Mouse (Mus musculus): ENCODE measurements around the gene Gpsm1.

Gpsm1 gene

GRCm38 (mm10) chr2:26315072-26315924 lies at the start of gene Gpsm1:
Gene Gpsm1 (plus strand): TSS chr2:26315515.
- DNase-seq (ENCODE audit: low spot score in 2 of 2) = peak in 1 of 2 experiments; percentile 45

GRCm38 (mm10) chr2:26266066-26266742 lies 49.1 kb upstream of the Gpsm1 start:
- no peak for DNase-seq (ENCODE audit: low spot score in 2 of 2)

GRCm38 (mm10) chr2:26268216-26268615 lies 47.1 kb upstream of the Gpsm1 start:
- DNase-seq (ENCODE audit: low spot score in 2 of 2) = no peak

- DNase-seq (ENCODE audit: low spot score in 2 of 2) = peak; percentile 35 to 51
Measured at GRCm38 (mm10) chr2:26273611-26274010, 41.7 kb upstream of the Gpsm1 start.

- DNase-seq (ENCODE audit: low spot score in 2 of 2) = no peak
Measured at GRCm38 (mm10) chr2:26279712-26280111, 35.6 kb upstream of the Gpsm1 start.

GRCm38 (mm10) chr2:26280594-26280993 lies 34.7 kb upstream of the Gpsm1 start:
- DNase-seq (ENCODE audit: low spot score in 2 of 2) = no peak

- DNase-seq (ENCODE audit: low spot score in 2 of 2) = no peak
Measured at GRCm38 (mm10) chr2:26285804-26286203, 29.5 kb upstream of the Gpsm1 start.

GRCm38 (mm10) chr2:26286391-26286790 lies 28.9 kb upstream of the Gpsm1 start:
- DNase-seq (ENCODE audit: low spot score in 2 of 2) = no peak

- DNase-seq (ENCODE audit: low spot score in 2 of 2) = no peak
Measured at GRCm38 (mm10) chr2:26290133-26290532, 25.2 kb upstream of the Gpsm1 start.

- no peak for DNase-seq (ENCODE audit: low spot score in 2 of 2)
Measured at GRCm38 (mm10) chr2:26294457-26294856, 20.9 kb upstream of the Gpsm1 start, which contains the start of gene Ccdc187. Gene Ccdc187 (minus strand): TSS chr2:26294557.

GRCm38 (mm10) chr2:26296606-26297195 lies 18.6 kb upstream of the Gpsm1 start:
- peak in 1 of 2 experiments; percentile 59 for DNase-seq (ENCODE audit: low spot score in 2 of 2)

GRCm38 (mm10) chr2:26298208-26298855 lies 17.0 kb upstream of the Gpsm1 start:
- peak in 1 of 2 experiments; percentile 63 for DNase-seq (ENCODE audit: low spot score in 2 of 2)

GRCm38 (mm10) chr2:26298856-26299230 lies 16.5 kb upstream of the Gpsm1 start:
- DNase-seq (ENCODE audit: low spot score in 2 of 2) = no peak

GRCm38 (mm10) chr2:26299336-26299735 lies 16.0 kb upstream of the Gpsm1 start:
- DNase-seq (ENCODE audit: low spot score in 2 of 2) = no peak

- DNase-seq (ENCODE audit: low spot score in 2 of 2) = no peak
Measured at GRCm38 (mm10) chr2:26300161-26300807, 15.0 kb upstream of the Gpsm1 start.

- DNase-seq (ENCODE audit: low spot score in 2 of 2) = peak; percentile 87 to 90
Measured at GRCm38 (mm10) chr2:26300808-26301174, 14.5 kb upstream of the Gpsm1 start.

GRCm38 (mm10) chr2:26302005-26302503 lies 13.3 kb upstream of the Gpsm1 start:
- DNase-seq (ENCODE audit: low spot score in 2 of 2) = no peak

- no peak for DNase-seq (ENCODE audit: low spot score in 2 of 2)
Measured at GRCm38 (mm10) chr2:26304711-26305110, 10.6 kb upstream of the Gpsm1 start.

GRCm38 (mm10) chr2:26305555-26305954 lies 9.8 kb upstream of the Gpsm1 start:
- DNase-seq (ENCODE audit: low spot score in 2 of 2) = no peak

- no peak for DNase-seq (ENCODE audit: low spot score in 2 of 2)
Measured at GRCm38 (mm10) chr2:26306702-26307101, 8.6 kb upstream of the Gpsm1 start.

GRCm38 (mm10) chr2:26309739-26310138 lies 5.6 kb upstream of the Gpsm1 start:
- DNase-seq (ENCODE audit: low spot score in 2 of 2) = no peak
